Mouse (Mus musculus) liver, embryonic 14.5 days (tissue): ENCODE data around the gene Slc35d2. TPM values are rescaled to one million over a fixed set of nuclear protein-coding genes. Genes with fewer than 3 reads are reported as not detected.
A peak's percentile ranks its signal among the peaks of the same experiment; 100 is the strongest.
"Not testable (repeated sequence)": the region's sequence is repeated elsewhere in the genome, so short reads cannot be mapped to it uniquely, and the experiment has no call there.

Experiments
- ATAC-seq: fragments of 200-750 bp; cut with Nextera tagmentation; 2 replicates; pipeline ENCODE4 v1.8.0; 2017; ENCODE audit warnings: moderate number of reproducible peaks, mild to moderate bottlenecking, moderate library complexity; ENCODE audit not compliant: insufficient read depth
- DNase-seq, 3 experiments: peaks; one replicate each; pipeline ENCODE4 v3.0.0-alpha.2; 2012 to 2013; ENCODE audit warnings: low read depth in 3 of 3, low spot score in 3 of 3
- H3K27ac ChIP-seq: fragments of 300-500 bp; sonication (generic); 2 replicates; pipeline ENCODE4 v1.5.1; 2014; ENCODE audit warnings: moderate library complexity, mild to moderate bottlenecking, control low read depth, inconsistent platforms
- H3K27me3 ChIP-seq: fragments of 300-500 bp; sonication (generic); 2 replicates; pipeline ENCODE4 v1.6.1; 2014; ENCODE audit warnings: mild to moderate bottlenecking, low read length, moderate library complexity; ENCODE audit not compliant: control insufficient read depth, insufficient read depth
- H3K36me3 ChIP-seq: fragments of 300-500 bp; sonication (generic); replicated peaks from 2 replicates; pipeline ENCODE4 v1.6.1; 2014; ENCODE audit warnings: low read depth; ENCODE audit not compliant: control insufficient read depth, insufficient read depth
- H3K4me1 ChIP-seq, 2 experiments: fragments of 200-500 bp in 1 of 2; fragments of 300-500 bp in 1 of 2; sonication (generic) in 1 of 2; replicated peaks; 2 replicates each; pipeline ENCODE4 v1.6.1; 2012 to 2014; ENCODE audit warnings: antibody characterized with exemption in 1 of 2, inconsistent platforms in 1 of 2, low read length in 1 of 2; ENCODE audit not compliant: control insufficient read depth in 2 of 2, insufficient read depth in 2 of 2
- H3K4me2 ChIP-seq: fragments of 300-500 bp; sonication (generic); 2 replicates; pipeline ENCODE4 v1.6.1; 2014; ENCODE audit warnings: low read depth, mild to moderate bottlenecking, control low read depth, moderate library complexity
- H3K4me3 ChIP-seq, 2 experiments: fragments of 200-500 bp in 1 of 2; fragments of 300-500 bp in 1 of 2; sonication (generic) in 1 of 2; 2 replicates each; pipeline ENCODE4 v1.5.1; 2012 to 2014; ENCODE audit warnings: low read depth in 2 of 2, low read length in 2 of 2, mild to moderate bottlenecking in 2 of 2, control low read depth in 1 of 2, inconsistent platforms in 1 of 2, moderate library complexity in 1 of 2; ENCODE audit not compliant: insufficient read depth in 1 of 2
- H3K9ac ChIP-seq: fragments of 300-500 bp; sonication (generic); replicated peaks from 2 replicates; pipeline ENCODE4 v1.6.1; 2014; ENCODE audit warnings: mild to moderate bottlenecking, control low read depth, moderate library complexity
- H3K9me3 ChIP-seq: fragments of 300-500 bp; sonication (generic); 2 replicates; pipeline ENCODE4 v1.6.1; 2016; ENCODE audit warnings: low read length, mixed read lengths; ENCODE audit not compliant: control insufficient read depth
- CTCF ChIP-seq: IDR thresholded peaks from 2 replicates; pipeline ENCODE4 v1.5.1; 2016; ENCODE audit warnings: antibody characterized with exemption, low read depth, control low read depth
- EP300 ChIP-seq: IDR thresholded peaks from 2 replicates; pipeline ENCODE4 v1.6.1; 2016; ENCODE audit warnings: antibody characterized with exemption, low read depth
- WGBS: fragments of 180-500 bp; shearing (Covaris S2); extraction: QIAGEN DNeasy Blood & Tissue Kit; methylation state at CpG from one replicate; pipeline ENCODE4 v1.1.7; 2014; ENCODE audit not compliant: insufficient replicate concordance; 5-methylcytosine and 5-hydroxymethylcytosine counted together
- polyA plus RNA-seq, 2 experiments: library from polyadenylated mRNA; depleted of rRNA in 1 of 2; stranded (reverse) in 1 of 2; unstranded in 1 of 2; fragments of >200 nt; fragmentation: Nextera tagmentation in 1 of 2; extraction: Ambion mirVana in 1 of 2; gene quantifications; 2 replicates each; pipeline versions ENCODE4 v1.2.1 to v1.2.3; 2012 to 2014

Gene Slc35d2
- polyA plus RNA-seq, 2 experiments: 3.3 to 6.7 TPM

- 21% methylated on average over 3 of the region's 3 CpGs for WGBS
- DNase-seq (no peak), ATAC-seq (no peak)
- Histone ChIP-seq H3K9me3 (no peaks in the 10 kb centered on the region), H3K36me3 (no peaks in the 10 kb centered on the region), H3K27ac (no peak overlapping the region), H3K27me3 (no peaks in the 10 kb centered on the region), H3K4me2 (no peak overlapping the region), H3K9ac (no peak overlapping the region), H3K4me1 (no peaks in the 10 kb centered on the region), H3K4me3 (no peak overlapping the region)
- TF ChIP-seq CTCF (no peak), EP300 (no peak)
Measured at GRCm38 (mm10) chr13:64066653-64067052, 62.5 kb downstream of the Slc35d2 start.

DNA sequence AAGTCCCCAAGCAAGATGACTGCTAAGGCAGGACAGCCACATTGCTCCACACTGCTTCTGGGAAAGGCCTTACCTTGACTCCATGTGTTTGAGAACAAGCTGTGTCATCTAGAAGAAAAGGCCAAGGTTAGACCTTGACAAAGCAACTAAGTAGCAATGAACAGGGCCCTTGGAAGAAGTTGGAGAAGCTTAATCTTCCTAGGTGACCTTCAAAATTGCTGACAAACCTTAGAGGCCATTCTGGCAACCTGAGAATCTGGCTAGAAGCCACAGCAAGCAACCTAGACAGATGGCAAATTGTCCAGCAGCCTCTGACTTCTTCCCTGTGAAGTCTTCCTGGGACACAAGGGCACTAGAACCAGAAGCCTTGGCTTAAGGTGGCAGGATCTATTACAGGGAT is 64.9 kb downstream of the Slc35d2 start:
- Histone ChIP-seq H3K9ac (no peak overlapping the region), H3K9me3 (no peaks in the 10 kb centered on the region)
- ATAC-seq: no peak

GRCm38 (mm10) chr13:64060935-64061506 is 68.1 kb downstream of the Slc35d2 start:
- H3K4me2 ChIP-seq: no peak overlapping the region
- H3K4me1 ChIP-seq: no peaks in the 10 kb centered on the region
- 73% methylated on average over 5 of the region's 5 CpGs for WGBS
- no peaks in the 10 kb centered on the region for H3K27me3 ChIP-seq
- no peak overlapping the region for H3K9ac ChIP-seq
- H3K9me3 ChIP-seq: no peaks in the 10 kb centered on the region
- no peak for ATAC-seq
- DNase-seq: no peak
- no peaks in the 10 kb centered on the region for H3K36me3 ChIP-seq
- TF ChIP-seq CTCF: no peak
- TF ChIP-seq EP300: no peak
- H3K27ac ChIP-seq: no peak overlapping the region
- H3K4me3 ChIP-seq: no peak overlapping the region

More for the DNA sequence above, 64.9 kb downstream of the Slc35d2 start:
- TF ChIP-seq EP300 (no peak), CTCF (no peak)
- H3K4me2 ChIP-seq: no peak overlapping the region
- no peak overlapping the region for H3K27ac ChIP-seq
- no peak overlapping the region for H3K4me3 ChIP-seq
- DNase-seq: no peak
- H3K27me3 ChIP-seq: no peaks in the 10 kb centered on the region
- no peaks in the 10 kb centered on the region for H3K36me3 ChIP-seq
- H3K4me1 ChIP-seq: no peaks in the 10 kb centered on the region

GRCm38 (mm10) chr13:64053959-64054358 is 75.2 kb downstream of the Slc35d2 start:
- ATAC-seq (no peak), DNase-seq (peak in 1 of 3 experiments; percentile 17)
- H3K27me3 ChIP-seq: no peaks in the 10 kb centered on the region
- H3K4me2 ChIP-seq: no peak overlapping the region
- no peaks in the 10 kb centered on the region for H3K36me3 ChIP-seq
- no peak overlapping the region for H3K27ac ChIP-seq
- no peaks in the 10 kb centered on the region for H3K9me3 ChIP-seq
- H3K4me1 ChIP-seq: peaks cover 4% of the 10 kb centered on the region in 2 experiments; a peak in 2 of 4 replicates
- TF ChIP-seq EP300 (no peak), CTCF (no peak)
- 46% methylated on average over 1 of the region's 1 CpGs for WGBS
- H3K9ac ChIP-seq: no peak overlapping the region
- H3K4me3 ChIP-seq: no peak overlapping the region

- not testable (repeated sequence) for DNase-seq, H3K4me3 ChIP-seq, H3K27me3 ChIP-seq, H3K9me3 ChIP-seq, H3K27ac ChIP-seq, H3K9ac ChIP-seq, H3K36me3 ChIP-seq, H3K4me1 ChIP-seq, ATAC-seq, H3K4me2 ChIP-seq
- 51% methylated on average over 2 of the region's 2 CpGs for WGBS
Measured at GRCm38 (mm10) chr13:64052281-64052680, 76.9 kb downstream of the Slc35d2 start.
